Mouse (Mus musculus): Measurements from ENCODE around the gene Slc41a1. TPM values are rescaled to one million over a fixed set of nuclear protein-coding genes. Genes with fewer than 3 reads are reported as not detected.

Gene Slc41a1
- polyA plus RNA-seq, 1 experiment from 2014 or later: 18.5 TPM

DNA sequence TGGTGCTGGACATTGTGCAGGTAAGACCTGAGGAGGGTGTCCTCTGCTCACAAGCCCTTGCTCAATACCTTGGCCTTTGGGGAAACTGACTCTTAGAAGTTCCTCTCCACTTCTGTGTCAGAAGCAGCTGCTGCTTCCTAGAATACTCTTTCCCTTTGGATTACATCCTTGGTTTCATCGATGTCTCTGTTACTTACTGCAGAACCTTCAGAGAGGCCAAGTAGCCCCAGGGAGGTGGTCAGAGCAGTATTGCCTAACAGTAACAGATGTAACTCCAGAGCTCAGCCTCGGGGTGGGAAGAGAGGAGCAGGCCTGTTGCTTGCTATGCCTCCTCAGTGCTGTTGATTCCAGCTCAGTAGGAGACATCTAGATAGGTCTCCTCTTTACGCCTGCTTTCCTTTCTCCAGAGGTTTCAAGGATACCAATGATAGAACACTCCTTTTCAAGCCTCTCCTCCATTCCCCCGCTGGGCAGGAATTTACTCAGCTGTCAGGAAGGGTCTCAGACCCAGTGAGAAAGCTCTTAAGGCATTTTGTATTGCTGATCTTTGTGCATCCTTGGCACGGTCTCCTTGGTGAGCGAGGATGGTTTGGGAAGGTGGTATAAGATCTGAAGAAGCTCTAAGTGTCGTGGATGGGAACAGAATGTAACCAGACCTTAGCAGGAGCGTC is 3.8 kb downstream of the Slc41a1 start:
- no peak overlapping the region for H3K27ac ChIP-seq (ENCODE audit: low read length)
- H3K27me3 ChIP-seq (ENCODE audit: control insufficient read depth, insufficient read depth, low read length): no peaks in the 10 kb centered on the region
- WGBS: 82% methylated on average over 8 of the region's 8 CpGs
- H3K4me1 ChIP-seq (ENCODE audit: control insufficient read depth, insufficient read depth, low read length): peaks cover 13% of the 10 kb centered on the region; the same call in 1 of the 2 replicates
- H3K36me3 ChIP-seq (ENCODE audit: control insufficient read depth, insufficient read depth, low read length): no peaks in the 10 kb centered on the region
- no peak for ATAC-seq (ENCODE audit: insufficient read depth, low FRiP score)
- H3K9ac ChIP-seq (ENCODE audit: low read length): no peak overlapping the region
- H3K9me3 ChIP-seq (replicated peaks; ENCODE audit: control insufficient read depth, low read length): no peaks in the 10 kb centered on the region
- H3K4me2 ChIP-seq (ENCODE audit: low read depth, low read length): no peak overlapping the region
- no peak overlapping the region for H3K4me3 ChIP-seq (replicated peaks; ENCODE audit: low read length)

- Histone ChIP-seq H3K9me3 (replicated peaks; ENCODE audit: control insufficient read depth, low read length) (no peaks in the 10 kb centered on the region), H3K27me3 (ENCODE audit: control insufficient read depth, insufficient read depth, low read length) (no peaks in the 10 kb centered on the region), H3K4me2 (ENCODE audit: low read depth, low read length) (no peak overlapping the region), H3K36me3 (ENCODE audit: control insufficient read depth, insufficient read depth, low read length) (no peaks in the 10 kb centered on the region), H3K9ac (ENCODE audit: low read length) (no peak overlapping the region), H3K4me1 (ENCODE audit: control insufficient read depth, insufficient read depth, low read length) (no peaks in the 10 kb centered on the region), H3K4me3 (replicated peaks; ENCODE audit: low read length) (no peak overlapping the region), H3K27ac (ENCODE audit: low read length) (no peak overlapping the region)
- 71% methylated on average over 3 of the region's 3 CpGs for WGBS
- no peak for ATAC-seq (ENCODE audit: insufficient read depth, low FRiP score)
Measured at GRCm38 (mm10) chr1:131837035-131837434, 9.7 kb downstream of the Slc41a1 start.

GRCm38 (mm10) chr1:131838542-131838941 is 11.2 kb downstream of the Slc41a1 start:
- H3K36me3 ChIP-seq (ENCODE audit: control insufficient read depth, insufficient read depth, low read length): no peaks in the 10 kb centered on the region

GRCm38 (mm10) chr1:131839279-131839678 is 12.0 kb downstream of the Slc41a1 start:
- 56% methylated on average over 2 of the region's 2 CpGs for WGBS
- Histone ChIP-seq H3K4me3 (replicated peaks; ENCODE audit: low read length) (no peak overlapping the region), H3K27ac (ENCODE audit: low read length) (no peak overlapping the region), H3K4me2 (ENCODE audit: low read depth, low read length) (no peak overlapping the region), H3K4me1 (ENCODE audit: control insufficient read depth, insufficient read depth, low read length) (no peaks in the 10 kb centered on the region), H3K27me3 (ENCODE audit: control insufficient read depth, insufficient read depth, low read length) (no peaks in the 10 kb centered on the region), H3K9ac (ENCODE audit: low read length) (no peak overlapping the region), H3K9me3 (replicated peaks; ENCODE audit: control insufficient read depth, low read length) (no peaks in the 10 kb centered on the region), H3K36me3 (ENCODE audit: control insufficient read depth, insufficient read depth, low read length) (no peaks in the 10 kb centered on the region)
- no peak for ATAC-seq (ENCODE audit: insufficient read depth, low FRiP score)

More at GRCm38 (mm10) chr1:131838542-131838941, 11.2 kb downstream of the Slc41a1 start:
- H3K27me3 ChIP-seq (ENCODE audit: control insufficient read depth, insufficient read depth, low read length): no peaks in the 10 kb centered on the region
- no peaks in the 10 kb centered on the region for H3K9me3 ChIP-seq (replicated peaks; ENCODE audit: control insufficient read depth, low read length)
- ATAC-seq (ENCODE audit: insufficient read depth, low FRiP score): peak; percentile 63; the same call in 1 of the 2 replicates
- H3K4me3 ChIP-seq (replicated peaks; ENCODE audit: low read length): no peak overlapping the region
- no peak overlapping the region for H3K27ac ChIP-seq (ENCODE audit: low read length)
- H3K4me1 ChIP-seq (ENCODE audit: control insufficient read depth, insufficient read depth, low read length): no peaks in the 10 kb centered on the region
- no peak overlapping the region for H3K4me2 ChIP-seq (ENCODE audit: low read depth, low read length)
- no peak overlapping the region for H3K9ac ChIP-seq (ENCODE audit: low read length)
- 63% methylated on average over 5 of the region's 5 CpGs for WGBS

DNA sequence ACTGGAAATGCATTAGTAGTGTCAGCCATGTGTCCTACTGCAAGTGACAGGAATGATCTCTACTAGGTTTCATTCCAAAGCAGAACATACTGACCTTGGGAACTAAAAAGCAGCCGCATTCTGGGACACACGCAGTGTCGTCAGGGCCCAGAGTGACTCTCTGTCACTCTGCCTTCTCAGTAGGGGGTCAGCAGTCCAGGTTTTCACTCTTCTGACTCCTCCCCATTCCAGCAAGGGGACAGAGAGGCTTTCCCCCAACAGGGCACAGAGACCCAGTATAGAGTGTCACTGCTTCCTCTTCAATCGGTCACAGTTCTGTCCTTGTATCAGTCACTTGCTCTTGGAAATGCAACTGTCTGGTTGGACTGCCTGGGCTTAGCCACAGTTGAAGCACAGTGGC is 14.9 kb downstream of the Slc41a1 start:
- 89% methylated on average over 4 of the region's 4 CpGs for WGBS
- ATAC-seq (ENCODE audit: insufficient read depth, low FRiP score): no peak

GRCm38 (mm10) chr1:131843758-131844157 is 16.5 kb downstream of the Slc41a1 start:
- H3K4me3 ChIP-seq (replicated peaks; ENCODE audit: low read length): no peak overlapping the region
- H3K4me1 ChIP-seq (ENCODE audit: control insufficient read depth, insufficient read depth, low read length): no peaks in the 10 kb centered on the region
- no peak for ATAC-seq (ENCODE audit: insufficient read depth, low FRiP score)
- no peak overlapping the region for H3K27ac ChIP-seq (ENCODE audit: low read length)
- WGBS: 93% methylated on average over 10 of the region's 10 CpGs
- no peak overlapping the region for H3K9ac ChIP-seq (ENCODE audit: low read length)
- H3K9me3 ChIP-seq (replicated peaks; ENCODE audit: control insufficient read depth, low read length): no peaks in the 10 kb centered on the region
- no peak overlapping the region for H3K4me2 ChIP-seq (ENCODE audit: low read depth, low read length)
- H3K36me3 ChIP-seq (ENCODE audit: control insufficient read depth, insufficient read depth, low read length): no peaks in the 10 kb centered on the region
- H3K27me3 ChIP-seq (ENCODE audit: control insufficient read depth, insufficient read depth, low read length): no peaks in the 10 kb centered on the region

More for the DNA sequence above, 14.9 kb downstream of the Slc41a1 start:
- H3K27ac ChIP-seq (ENCODE audit: low read length): no peak overlapping the region
- H3K9ac ChIP-seq (ENCODE audit: low read length): no peak overlapping the region
- no peak overlapping the region for H3K4me3 ChIP-seq (replicated peaks; ENCODE audit: low read length)
- H3K4me2 ChIP-seq (ENCODE audit: low read depth, low read length): no peak overlapping the region
- H3K4me1 ChIP-seq (ENCODE audit: control insufficient read depth, insufficient read depth, low read length): no peaks in the 10 kb centered on the region
- no peaks in the 10 kb centered on the region for H3K27me3 ChIP-seq (ENCODE audit: control insufficient read depth, insufficient read depth, low read length)
- no peaks in the 10 kb centered on the region for H3K36me3 ChIP-seq (ENCODE audit: control insufficient read depth, insufficient read depth, low read length)
- no peaks in the 10 kb centered on the region for H3K9me3 ChIP-seq (replicated peaks; ENCODE audit: control insufficient read depth, low read length)

GRCm38 (mm10) chr1:131844883-131845282 is 17.6 kb downstream of the Slc41a1 start:
- H3K27me3 ChIP-seq (ENCODE audit: control insufficient read depth, insufficient read depth, low read length): no peaks in the 10 kb centered on the region
- 72% methylated on average over 8 of the region's 8 CpGs for WGBS
- no peaks in the 10 kb centered on the region for H3K9me3 ChIP-seq (replicated peaks; ENCODE audit: control insufficient read depth, low read length)
- H3K4me3 ChIP-seq (replicated peaks; ENCODE audit: low read length): no peak overlapping the region
- H3K4me2 ChIP-seq (ENCODE audit: low read depth, low read length): no peak overlapping the region
- no peak for ATAC-seq (ENCODE audit: insufficient read depth, low FRiP score)
- H3K9ac ChIP-seq (ENCODE audit: low read length): no peak overlapping the region
- no peak overlapping the region for H3K27ac ChIP-seq (ENCODE audit: low read length)
- no peaks in the 10 kb centered on the region for H3K36me3 ChIP-seq (ENCODE audit: control insufficient read depth, insufficient read depth, low read length)
- no peaks in the 10 kb centered on the region for H3K4me1 ChIP-seq (ENCODE audit: control insufficient read depth, insufficient read depth, low read length)

- Histone ChIP-seq H3K27me3 (ENCODE audit: control insufficient read depth, insufficient read depth, low read length) (no peaks in the 10 kb centered on the region), H3K4me1 (ENCODE audit: control insufficient read depth, insufficient read depth, low read length) (no peaks in the 10 kb centered on the region), H3K4me3 (replicated peaks; ENCODE audit: low read length) (no peak overlapping the region), H3K9ac (ENCODE audit: low read length) (no peak overlapping the region), H3K9me3 (replicated peaks; ENCODE audit: control insufficient read depth, low read length) (no peaks in the 10 kb centered on the region), H3K27ac (ENCODE audit: low read length) (no peak overlapping the region), H3K4me2 (ENCODE audit: low read depth, low read length) (no peak overlapping the region), H3K36me3 (ENCODE audit: control insufficient read depth, insufficient read depth, low read length) (no peaks in the 10 kb centered on the region)
- no peak for ATAC-seq (ENCODE audit: insufficient read depth, low FRiP score)
- WGBS: 77% methylated on average over 5 of the region's 5 CpGs
Measured at GRCm38 (mm10) chr1:131846255-131846654, 19.0 kb downstream of the Slc41a1 start.

GRCm38 (mm10) chr1:131861811-131862210 is 34.5 kb downstream of the Slc41a1 start:
- Histone ChIP-seq H3K9ac (ENCODE audit: low read length) (no peak overlapping the region), H3K36me3 (ENCODE audit: control insufficient read depth, insufficient read depth, low read length) (no peaks in the 10 kb centered on the region), H3K27ac (ENCODE audit: low read length) (no peak overlapping the region), H3K4me2 (ENCODE audit: low read depth, low read length) (no peak overlapping the region), H3K9me3 (replicated peaks; ENCODE audit: control insufficient read depth, low read length) (no peaks in the 10 kb centered on the region), H3K4me1 (ENCODE audit: control insufficient read depth, insufficient read depth, low read length) (no peaks in the 10 kb centered on the region), H3K27me3 (ENCODE audit: control insufficient read depth, insufficient read depth, low read length) (no peaks in the 10 kb centered on the region), H3K4me3 (replicated peaks; ENCODE audit: low read length) (no peak overlapping the region)
- WGBS: 71% methylated on average over 4 of the region's 4 CpGs
- ATAC-seq (ENCODE audit: insufficient read depth, low FRiP score): no peak
